Mouse (Mus musculus) gastrocnemius, adult 8-10 months (tissue): ENCODE data around the gene Abtb2. TPM values are rescaled to one million over a fixed set of nuclear protein-coding genes. Genes with fewer than 3 reads are reported as not detected.
A peak's percentile ranks its signal among the peaks of the same experiment; 100 is the strongest.

Source experiments
- DNase-seq, 2 experiments: peaks; one replicate each; pipeline ENCODE4 v3.0.0; 2022; ENCODE audit warnings: low spot score in 2 of 2
- total RNA-seq, 4 experiments: library from RNA; stranded (reverse); gene quantifications; 2 replicates each; pipeline ENCODE4 v1.2.4; 2022

The Abtb2 gene
- total RNA-seq, 4 experiments from 2014 or later: 5.1 to 8.8 (median 7.5) TPM

- DNase-seq: no peak
Measured at GRCm38 (mm10) chr2:103659648-103660556, 93.8 kb downstream of the Abtb2 start.

DNA sequence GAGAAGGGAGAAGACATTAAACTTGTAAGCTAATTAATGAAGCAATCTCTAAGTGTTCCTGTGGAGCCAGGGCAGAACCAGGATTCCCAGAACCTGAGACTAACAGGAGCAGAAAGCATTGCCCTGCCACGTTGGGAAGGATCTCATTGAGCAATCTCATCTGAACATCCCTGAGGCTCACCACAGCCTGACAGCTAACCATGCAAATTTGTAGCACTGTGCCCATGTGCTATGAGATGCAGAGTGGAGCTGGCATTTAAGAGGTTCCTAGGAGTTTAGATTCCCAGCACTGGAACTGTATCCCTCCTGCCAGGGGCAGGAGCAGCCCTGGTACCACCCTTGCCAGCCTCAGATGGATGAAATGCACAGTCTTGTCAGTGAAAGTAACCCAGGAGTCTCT is 95.6 kb downstream of the Abtb2 start:
- no peak for DNase-seq

- peak; percentile 40 to 46 for DNase-seq
Measured at GRCm38 (mm10) chr2:103662121-103662520, 96.0 kb downstream of the Abtb2 start.

DNA sequence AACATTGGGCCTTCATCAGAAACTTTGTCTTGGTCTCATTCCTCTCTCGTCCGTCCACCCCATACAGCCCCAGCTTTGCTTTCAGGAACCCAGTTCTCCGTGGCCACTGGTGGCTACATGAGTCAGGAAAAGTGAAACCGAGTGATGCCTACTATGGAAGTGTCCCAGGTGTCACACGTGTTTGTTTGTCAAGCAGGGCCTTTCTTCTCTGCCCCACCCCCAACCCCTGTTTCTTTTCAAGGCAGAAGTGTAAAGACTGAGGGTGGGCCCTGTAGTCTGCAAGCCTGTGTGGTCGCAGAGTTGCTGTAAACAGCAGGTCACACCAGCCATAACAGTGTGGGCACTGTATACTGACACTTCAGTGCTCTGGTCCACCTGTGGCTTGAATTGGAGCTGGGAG is 98.2 kb downstream of the Abtb2 start:
- DNase-seq: no peak

GRCm38 (mm10) chr2:103667962-103668815 is 102.1 kb downstream of the Abtb2 start:
- peak in 1 of 2 experiments; percentile 30 for DNase-seq

DNA sequence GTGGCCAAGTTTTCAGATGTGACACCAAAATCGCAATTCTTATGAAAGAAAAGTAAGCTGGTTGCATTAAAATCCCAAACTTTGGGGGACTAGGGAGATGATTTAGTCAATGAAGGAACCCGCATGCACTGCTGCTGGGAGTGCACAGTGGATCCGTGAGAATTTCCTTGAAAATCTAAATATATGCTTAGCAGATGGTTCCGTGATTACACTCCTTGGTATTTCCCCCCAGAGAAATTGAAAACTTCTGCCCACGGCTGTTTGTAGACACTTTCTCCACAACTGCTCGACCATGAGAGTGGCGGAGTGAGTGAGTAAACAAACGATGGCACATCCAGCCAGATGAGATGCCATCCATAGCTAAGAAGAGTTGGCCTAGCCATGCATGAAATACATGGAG is 102.8 kb downstream of the Abtb2 start:
- no peak for DNase-seq

GRCm38 (mm10) chr2:103669561-103669960 is 103.5 kb downstream of the Abtb2 start:
- no peak for DNase-seq

GRCm38 (mm10) chr2:103670276-103670680 is 104.2 kb downstream of the Abtb2 start:
- DNase-seq: peak; percentile 84 to 87

DNA sequence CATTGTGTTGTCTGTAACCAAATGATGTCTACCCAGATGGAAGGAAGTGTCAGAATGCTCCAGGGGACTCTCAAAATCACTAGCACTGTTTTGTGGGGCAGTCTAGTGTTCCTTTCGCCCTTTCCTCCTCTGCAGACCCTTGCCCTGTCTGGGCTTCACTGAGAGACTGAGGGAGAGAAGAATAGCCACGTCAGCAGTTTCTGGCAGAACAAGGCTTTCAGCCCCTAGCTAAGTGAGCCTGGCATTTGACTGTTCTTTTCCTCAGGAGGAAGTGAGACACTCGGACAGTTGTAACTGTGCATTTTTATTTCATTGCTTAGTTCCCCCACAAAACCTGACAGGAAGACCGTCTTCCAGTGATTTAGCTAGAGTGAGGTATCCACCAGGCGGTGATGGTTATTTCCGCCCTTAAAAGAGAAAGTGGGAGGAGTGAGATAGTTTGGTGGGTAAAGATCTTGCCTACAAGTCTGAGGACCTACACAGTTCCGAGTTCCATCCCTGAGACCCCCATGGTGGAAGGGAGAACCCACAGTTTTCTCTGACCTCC is 106.5 kb downstream of the Abtb2 start:
- DNase-seq: no peak

- DNase-seq: no peak
Measured at GRCm38 (mm10) chr2:103673609-103674008, 107.5 kb downstream of the Abtb2 start.

- no peak for DNase-seq
Measured at GRCm38 (mm10) chr2:103675391-103675790, 109.3 kb downstream of the Abtb2 start.

DNA sequence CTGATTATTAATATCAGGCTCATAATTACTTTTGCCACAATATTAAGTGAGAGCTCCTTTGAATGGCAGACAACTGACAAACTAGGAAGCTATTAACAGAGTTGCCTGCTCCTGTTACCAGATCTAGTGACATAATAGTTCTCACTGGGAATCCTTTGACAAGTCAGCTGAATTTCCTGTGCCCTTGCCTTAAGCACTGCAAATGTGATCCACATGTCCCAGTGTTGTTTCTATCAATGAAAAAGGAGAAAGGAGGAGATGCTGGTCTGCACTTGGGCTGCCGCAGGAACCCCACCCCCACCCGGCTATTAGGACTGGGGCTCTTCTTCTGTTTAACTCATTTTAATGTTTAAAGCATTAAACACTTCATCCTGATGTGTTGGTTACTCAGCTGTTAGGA is 110.7 kb downstream of the Abtb2 start:
- no peak for DNase-seq

- no peak for DNase-seq
Measured at GRCm38 (mm10) chr2:103677614-103678369, 111.7 kb downstream of the Abtb2 start.

- DNase-seq: no peak
Measured at GRCm38 (mm10) chr2:103678433-103678832, 112.3 kb downstream of the Abtb2 start.

DNA sequence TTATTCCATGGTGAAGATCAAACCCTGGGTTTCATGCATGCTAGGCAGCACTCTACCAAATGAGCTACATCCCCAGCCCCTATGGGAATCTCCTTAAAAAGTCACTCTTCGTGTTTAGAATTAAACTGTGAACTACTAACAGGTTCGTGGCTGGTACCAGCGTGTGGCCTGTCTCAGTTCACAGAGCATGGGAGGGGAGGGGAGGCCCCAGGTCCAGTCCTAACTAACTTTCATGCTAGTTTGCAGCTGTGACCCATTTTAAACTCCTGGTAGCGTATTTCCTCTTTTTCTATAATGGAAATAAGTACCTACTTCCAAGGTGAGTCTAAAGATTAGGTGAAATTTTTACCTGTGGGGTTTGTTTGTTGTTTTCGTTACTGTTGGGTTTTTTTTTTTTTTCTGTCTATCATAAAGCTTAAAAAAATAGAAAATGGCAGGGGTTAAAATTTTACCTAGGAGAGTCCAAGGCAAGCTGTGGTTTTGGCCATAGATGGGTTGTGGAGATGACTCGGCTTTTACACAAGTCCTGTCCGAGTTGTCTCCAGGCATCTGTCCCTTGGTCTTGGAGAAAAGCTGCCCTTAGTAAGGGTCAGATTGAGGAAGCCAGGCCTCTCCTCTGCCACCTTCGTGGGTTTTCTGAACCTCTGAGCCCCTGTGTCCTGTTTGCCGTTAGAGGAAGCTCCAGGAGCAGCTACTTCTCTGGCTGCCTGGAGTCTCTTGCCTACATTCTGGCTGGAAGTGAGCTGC is 114.4 kb downstream of the Abtb2 start:
- DNase-seq: no peak

DNA sequence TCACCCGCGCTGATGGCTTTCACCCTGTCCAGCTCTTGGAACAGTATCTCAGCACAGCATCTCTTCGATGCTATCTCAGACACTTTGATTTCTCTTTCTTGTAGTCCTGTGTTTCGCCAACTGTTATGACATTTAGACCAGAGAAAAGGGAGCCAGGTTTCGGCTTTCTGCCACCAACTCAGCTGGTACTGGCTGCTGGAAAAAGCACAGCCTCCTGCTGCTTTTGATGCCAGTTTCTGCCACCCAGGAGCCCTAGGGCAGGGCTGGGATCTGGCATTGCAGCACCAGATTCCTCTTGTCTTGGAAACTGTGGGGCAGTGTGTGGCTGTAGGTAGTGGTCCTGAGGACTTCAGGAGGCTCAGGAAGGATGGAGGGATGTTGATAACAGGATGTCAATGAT is 115.0 kb downstream of the Abtb2 start:
- peak in 1 of 2 experiments; percentile 20 for DNase-seq

DNA sequence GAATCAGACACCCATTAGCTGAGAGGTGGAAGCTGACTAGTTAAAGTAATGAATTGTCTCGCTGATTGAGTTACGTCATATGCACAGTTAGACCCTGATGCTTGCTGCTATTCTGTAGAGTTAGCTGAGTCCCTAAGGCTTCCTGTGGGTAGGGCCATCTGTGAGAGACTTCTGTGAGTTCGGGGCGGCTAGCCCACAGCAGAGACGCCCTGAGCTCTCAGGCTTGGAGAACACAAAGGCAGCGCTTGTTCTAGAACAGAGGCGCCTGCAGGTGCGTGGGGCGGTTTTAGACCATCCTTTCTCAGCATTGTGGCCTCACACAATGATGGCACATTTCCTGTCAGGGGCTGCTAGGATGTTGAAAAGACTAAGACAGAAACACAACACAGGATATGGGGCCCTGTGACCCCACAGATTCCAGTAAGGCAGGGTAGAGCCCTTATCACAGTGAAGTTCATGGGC is 116.2 kb downstream of the Abtb2 start:
- no peak for DNase-seq

- DNase-seq: no peak
Measured at GRCm38 (mm10) chr2:103682927-103683442, 116.9 kb downstream of the Abtb2 start.

GRCm38 (mm10) chr2:103684431-103684830 is 118.3 kb downstream of the Abtb2 start:
- no peak for DNase-seq

DNA sequence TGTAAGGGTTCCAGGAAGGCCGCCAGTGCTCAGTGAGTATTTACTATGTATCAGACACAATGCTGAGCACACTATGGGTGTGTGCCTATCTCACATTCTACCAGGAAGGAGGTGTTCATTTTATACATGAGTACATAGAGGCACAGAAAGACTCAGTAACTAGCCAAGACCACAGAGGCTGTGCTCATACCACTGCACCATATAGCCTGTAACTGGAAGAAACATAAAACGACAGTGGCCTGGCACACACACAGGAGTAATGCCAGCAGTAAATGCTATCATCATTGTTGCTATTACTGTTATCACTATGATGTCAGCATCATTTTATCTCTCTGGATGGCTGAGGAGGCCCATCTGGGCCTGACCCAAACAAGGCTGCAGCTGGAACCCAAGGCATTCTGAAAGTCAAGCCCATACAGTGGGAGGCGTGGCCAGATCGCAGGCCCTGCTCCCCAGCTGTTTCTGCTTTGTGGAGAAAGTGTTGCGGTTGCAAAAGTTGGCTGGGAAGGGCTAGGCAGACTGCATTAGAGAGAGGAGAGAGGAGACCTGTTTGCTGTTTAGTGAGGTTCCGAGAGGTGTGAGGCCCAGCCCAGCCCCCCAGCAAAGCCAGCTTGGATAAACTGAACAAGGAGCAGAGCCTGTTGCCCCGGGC is 118.9 kb downstream of the Abtb2 start:
- DNase-seq: no peak
